Mouse (Mus musculus): ENCODE results near the gene Stk11. TPM values are rescaled to one million over a fixed set of nuclear protein-coding genes. Genes with fewer than 3 reads are reported as not detected.

The Stk11 gene
- polyA plus RNA-seq, 1 experiment from 2014 or later = 27.7 TPM

- H3K4me3 ChIP-seq (ENCODE audit: low read depth, low read length) = no peak overlapping the region
- DNase-seq (ENCODE audit: low spot score) = no peak
- no peak for ATAC-seq
- no peak overlapping the region for H3K27ac ChIP-seq (ENCODE audit: low read depth, low read length)
- WGBS = 75% methylated on average over 5 of the region's 5 CpGs
- H3K9me3 ChIP-seq (replicated peaks; ENCODE audit: control insufficient read depth, low read length) = no peaks in the 10 kb centered on the region
- H3K4me2 ChIP-seq (ENCODE audit: low read length) = no peak overlapping the region
- H3K4me1 ChIP-seq (ENCODE audit: control insufficient read depth, insufficient read depth, low read length) = peaks cover 19% of the 10 kb centered on the region
- H3K27me3 ChIP-seq (replicated peaks; ENCODE audit: control insufficient read depth, insufficient read depth, low read length) = no peaks in the 10 kb centered on the region
- H3K36me3 ChIP-seq (ENCODE audit: control insufficient read depth, insufficient read depth, low read length) = peaks cover 13% of the 10 kb centered on the region
- no peak overlapping the region for H3K9ac ChIP-seq (ENCODE audit: low read length)
Measured at GRCm38 (mm10) chr10:80176270-80176834, 60.7 kb downstream of the Stk11 start.

GRCm38 (mm10) chr10:80177441-80178279, 62.1 kb downstream of the Stk11 start:
- WGBS = 63% methylated on average over 7 of the region's 7 CpGs
- no peak overlapping the region for H3K27ac ChIP-seq (ENCODE audit: low read depth, low read length)
- no peaks in the 10 kb centered on the region for H3K9me3 ChIP-seq (replicated peaks; ENCODE audit: control insufficient read depth, low read length)
- no peak for DNase-seq (ENCODE audit: low spot score)
- H3K4me2 ChIP-seq (ENCODE audit: low read length) = no peak overlapping the region
- H3K36me3 ChIP-seq (ENCODE audit: control insufficient read depth, insufficient read depth, low read length) = peaks cover 9% of the 10 kb centered on the region; the same call in 1 of the 2 replicates
- H3K9ac ChIP-seq (ENCODE audit: low read length) = peak overlapping the region; percentile 3; the same call in 1 of the 2 replicates
- no peak overlapping the region for H3K4me3 ChIP-seq (ENCODE audit: low read depth, low read length)
- H3K4me1 ChIP-seq (ENCODE audit: control insufficient read depth, insufficient read depth, low read length) = peaks cover 13% of the 10 kb centered on the region
- ATAC-seq = no peak
- H3K27me3 ChIP-seq (replicated peaks; ENCODE audit: control insufficient read depth, insufficient read depth, low read length) = no peaks in the 10 kb centered on the region

GRCm38 (mm10) chr10:80179068-80180051, 63.8 kb downstream of the Stk11 start, which contains the start of gene Efna2:
Efna2 (plus strand) TSS chr10:80179482.
- Histone ChIP-seq H3K4me2 (ENCODE audit: low read length) (peak within 1 kb of the TSS; percentile 89), H3K4me3 (ENCODE audit: low read depth, low read length) (peak within 1 kb of the TSS; percentile 81), H3K27ac (ENCODE audit: low read depth, low read length) (peak within 1 kb of the TSS; percentile 82), H3K9ac (ENCODE audit: low read length) (peak within 1 kb of the TSS; percentile 97), H3K9me3 (replicated peaks; ENCODE audit: control insufficient read depth, low read length) (no peaks in the 10 kb centered on the region), H3K36me3 (ENCODE audit: control insufficient read depth, insufficient read depth, low read length) (peaks cover 15% of the 10 kb centered on the region), H3K27me3 (replicated peaks; ENCODE audit: control insufficient read depth, insufficient read depth, low read length) (no peaks in the 10 kb centered on the region), H3K4me1 (ENCODE audit: control insufficient read depth, insufficient read depth, low read length) (peaks cover 13% of the 10 kb centered on the region)
- 2% methylated on average over 40 of the region's 106 CpGs for WGBS
- peak; percentile 87 for ATAC-seq
- peak; percentile 85 for DNase-seq (ENCODE audit: low spot score)

Other genes with a start within 250 kb of the Stk11 start
- 16.9 and 17.1 TPM in 2 replicates for gene Prtn3, start 241.3 kb upstream of the Stk11 start, polyA plus RNA-seq (2014; fragmentation: Nextera tagmentation; extraction: Ambion mirVana)
- 224 and 298 TPM in 2 replicates for gene Plppr3, start 241.2 kb upstream of the Stk11 start, polyA plus RNA-seq (2014; fragmentation: Nextera tagmentation; extraction: Ambion mirVana)
- gene Elane, start 229.6 kb upstream of the Stk11 start, polyA plus RNA-seq (2014; fragmentation: Nextera tagmentation; extraction: Ambion mirVana) = 0.36 TPM in 1 of 2 replicates, not detected in the other
- gene Cfd, start 224.9 kb upstream of the Stk11 start, polyA plus RNA-seq (2014; fragmentation: Nextera tagmentation; extraction: Ambion mirVana) = not detected in 2 replicates
- 40.5 and 47.6 TPM in 2 replicates for gene Med16, start 206.9 kb upstream of the Stk11 start, polyA plus RNA-seq (2014; fragmentation: Nextera tagmentation; extraction: Ambion mirVana)
- gene Gm26602, start 204.9 kb upstream of the Stk11 start, polyA plus RNA-seq (2014; fragmentation: Nextera tagmentation; extraction: Ambion mirVana) = 6.0 and 21.9 TPM in 2 replicates
- gene Kiss1r, start 198.8 kb upstream of the Stk11 start, polyA plus RNA-seq (2014; fragmentation: Nextera tagmentation; extraction: Ambion mirVana) = 1.6 and 1.8 TPM in 2 replicates
- 175 and 197 TPM in 2 replicates for gene R3hdm4, start 194.6 kb upstream of the Stk11 start, polyA plus RNA-seq (2014; fragmentation: Nextera tagmentation; extraction: Ambion mirVana)
- 1.1 and 2.3 TPM in 2 replicates for gene Arid3a, start 188.8 kb upstream of the Stk11 start, polyA plus RNA-seq (2014; fragmentation: Nextera tagmentation; extraction: Ambion mirVana)
- 96.4 and 101 TPM in 2 replicates for gene Wdr18, start 155.7 kb upstream of the Stk11 start, polyA plus RNA-seq (2014; fragmentation: Nextera tagmentation; extraction: Ambion mirVana)
- 0.23 and 0.40 TPM in 2 replicates for gene Grin3b, start 145.1 kb upstream of the Stk11 start, polyA plus RNA-seq (2014; fragmentation: Nextera tagmentation; extraction: Ambion mirVana)
- 10.5 and 13.4 TPM in 2 replicates for gene Tmem259, start 131.5 kb upstream of the Stk11 start, polyA plus RNA-seq (2014; fragmentation: Nextera tagmentation; extraction: Ambion mirVana)
- gene Cnn2, start 127.2 kb upstream of the Stk11 start, polyA plus RNA-seq (2014; fragmentation: Nextera tagmentation; extraction: Ambion mirVana) = 33.2 and 40.0 TPM in 2 replicates
- 2.1 and 3.1 TPM in 2 replicates for gene Abca7, start 119.3 kb upstream of the Stk11 start, polyA plus RNA-seq (2014; fragmentation: Nextera tagmentation; extraction: Ambion mirVana)
- gene Arhgap45, start 99.2 kb upstream of the Stk11 start, polyA plus RNA-seq (2014; fragmentation: Nextera tagmentation; extraction: Ambion mirVana) = 1.1 and 1.5 TPM in 2 replicates
- 205 and 219 TPM in 2 replicates for gene Polr2e, start 76.0 kb upstream of the Stk11 start, polyA plus RNA-seq (2014; fragmentation: Nextera tagmentation; extraction: Ambion mirVana)
- gene Gpx4, start 68.6 kb upstream of the Stk11 start, polyA plus RNA-seq (2014; fragmentation: Nextera tagmentation; extraction: Ambion mirVana) = 555 and 632 TPM in 2 replicates
- 8.1 and 11.1 TPM in 2 replicates for gene Sbno2, start 10.2 kb upstream of the Stk11 start, polyA plus RNA-seq (2014; fragmentation: Nextera tagmentation; extraction: Ambion mirVana)
- gene Atp5d, start 22.8 kb downstream of the Stk11 start, polyA plus RNA-seq (2014; fragmentation: Nextera tagmentation; extraction: Ambion mirVana) = 412 and 467 TPM in 2 replicates
- 41.0 and 42.4 TPM in 2 replicates for gene Cbarp, start 25.0 kb downstream of the Stk11 start, polyA plus RNA-seq (2014; fragmentation: Nextera tagmentation; extraction: Ambion mirVana)
- gene Midn, start 32.5 kb downstream of the Stk11 start, polyA plus RNA-seq (2014; fragmentation: Nextera tagmentation; extraction: Ambion mirVana) = 67.0 and 73.6 TPM in 2 replicates
- 239 and 266 TPM in 2 replicates for gene Cirbp, start 50.2 kb downstream of the Stk11 start, polyA plus RNA-seq (2014; fragmentation: Nextera tagmentation; extraction: Ambion mirVana)
- gene 1600002K03Rik, start 57.1 kb downstream of the Stk11 start, polyA plus RNA-seq (2014; fragmentation: Nextera tagmentation; extraction: Ambion mirVana) = 7.2 and 9.0 TPM in 2 replicates
- gene Efna2, start 63.7 kb downstream of the Stk11 start, polyA plus RNA-seq (2014; fragmentation: Nextera tagmentation; extraction: Ambion mirVana) = 14.5 and 20.6 TPM in 2 replicates
- gene Mum1, start 110.6 kb downstream of the Stk11 start, polyA plus RNA-seq (2014; fragmentation: Nextera tagmentation; extraction: Ambion mirVana) = 39.6 and 42.4 TPM in 2 replicates
- gene Ndufs7, start 133.3 kb downstream of the Stk11 start, polyA plus RNA-seq (2014; fragmentation: Nextera tagmentation; extraction: Ambion mirVana) = 269 and 351 TPM in 2 replicates
- gene Gamt, start 145.2 kb downstream of the Stk11 start, polyA plus RNA-seq (2014; fragmentation: Nextera tagmentation; extraction: Ambion mirVana) = 18.7 and 21.0 TPM in 2 replicates
- 44.5 and 46.0 TPM in 2 replicates for gene Dazap1, start 145.7 kb downstream of the Stk11 start, polyA plus RNA-seq (2014; fragmentation: Nextera tagmentation; extraction: Ambion mirVana)
- gene Rps15, start 176.7 kb downstream of the Stk11 start, polyA plus RNA-seq (2014; fragmentation: Nextera tagmentation; extraction: Ambion mirVana) = 694 and 922 TPM in 2 replicates
- gene Apc2, start 180.2 kb downstream of the Stk11 start, polyA plus RNA-seq (2014; fragmentation: Nextera tagmentation; extraction: Ambion mirVana) = 154 and 213 TPM in 2 replicates
- gene 2310011J03Rik, start 204.7 kb downstream of the Stk11 start, polyA plus RNA-seq (2014; fragmentation: Nextera tagmentation; extraction: Ambion mirVana) = 39.2 and 40.8 TPM in 2 replicates
- gene Pcsk4, start 213.7 kb downstream of the Stk11 start, polyA plus RNA-seq (2014; fragmentation: Nextera tagmentation; extraction: Ambion mirVana) = 1.6 and 2.4 TPM in 2 replicates
- 2.3 and 2.7 TPM in 2 replicates for gene Reep6, start 214.2 kb downstream of the Stk11 start, polyA plus RNA-seq (2014; fragmentation: Nextera tagmentation; extraction: Ambion mirVana)
- gene Adamtsl5, start 232.6 kb downstream of the Stk11 start, polyA plus RNA-seq (2014; fragmentation: Nextera tagmentation; extraction: Ambion mirVana) = 0.48 and 0.52 TPM in 2 replicates
- gene Plk5, start 240.7 kb downstream of the Stk11 start, polyA plus RNA-seq (2014; fragmentation: Nextera tagmentation; extraction: Ambion mirVana) = 1.2 and 1.9 TPM in 2 replicates

All from forebrain, embryonic 14.5 days (tissue).